Comparison of ENCODE assay signal across 10 mouse cellular contexts in genomic region chr11:100962371-100962911, GRCm38 (mm10). TPM values are rescaled to one million over a fixed set of nuclear protein-coding genes. Genes with fewer than 3 reads are reported as not detected.
DNase-seq lines count a peak whose midpoint lies in the region; ATAC-seq lines count a peak whose summit lies in the region.
"Had no signal": no experiment of that assay in that cellular context is flagged by ENCODE, and none has a peak within 500 bp of the region (broad histone marks: within the 10 kb centered on the region; RNA-seq: fewer than 3 reads in every experiment).

No protein-coding gene starts in this region.

- peaks cover 92% of the 10 kb centered on the region for H3K4me1 ChIP-seq in heart, embryonic 12.5 days (replicated peaks)
- H3K4me1 ChIP-seq in lung, embryonic 16.5 days (replicated peaks; ENCODE audit: control insufficient read depth, insufficient read depth, low read length): peaks cover 66% of the 10 kb centered on the region

- 0 out of 2 replicates have a peak, but pooled peaks cover 3% of the 10 kb centered on the region for H3K27me3 ChIP-seq in heart, embryonic 12.5 days (replicated peaks)
- peaks cover 9% of the 10 kb centered on the region; the same call in 1 of the 2 replicates for H3K27me3 ChIP-seq in lung, embryonic 16.5 days (ENCODE audit: control insufficient read depth, insufficient read depth, low read depth, low read length)

- peak; percentile 79 for DNase-seq in adrenal gland, adult 2 months
- DNase-seq in adrenal gland, adult 18-20 months (ENCODE audit: low spot score in 2 of 2): no peak
- peak; percentile 74 for DNase-seq in adrenal gland, postnatal 10 days
- no peak for DNase-seq in right cerebral cortex, postnatal 4 days
- no peak for DNase-seq in natural killer cell, adult 2 months (ENCODE audit: low spot score in 2 of 2)
- no peak for DNase-seq in thymus, postnatal 4 days

- peak; percentile 31; the same call in 1 of the 2 replicates for ATAC-seq in heart, embryonic 12.5 days (ENCODE audit: insufficient number of reproducible peaks, low FRiP score)
- peak; percentile 53 for ATAC-seq in lung, embryonic 16.5 days (ENCODE audit: low read depth)

- H3K27ac ChIP-seq in heart, embryonic 12.5 days (ENCODE audit: poor library complexity, severe bottlenecking): peak overlapping the region; percentile 84
- H3K27ac ChIP-seq in lung, embryonic 16.5 days (ENCODE audit: low read length): peak overlapping the region; percentile 72
- H3K27ac ChIP-seq: hindbrain, embryonic 12.5 days; macrophage had no signal

- H3K9me3 ChIP-seq in heart, embryonic 12.5 days (replicated peaks): no peaks in the 10 kb centered on the region
- no peaks in the 10 kb centered on the region for H3K9me3 ChIP-seq in lung, embryonic 16.5 days (ENCODE audit: control insufficient read depth, low read length)
- H3K9me3 ChIP-seq: hindbrain, embryonic 12.5 days had no signal

- H3K4me2 ChIP-seq in heart, embryonic 12.5 days: peak overlapping the region; percentile 23; the same call in 1 of the 2 replicates
- peak overlapping the region; percentile 4; the same call in 1 of the 2 replicates for H3K4me2 ChIP-seq in lung, embryonic 16.5 days (ENCODE audit: low read depth, low read length)
- H3K4me2 ChIP-seq: hindbrain, embryonic 12.5 days had no signal

- H3K36me3 ChIP-seq in heart, embryonic 12.5 days: peaks cover 57% of the 10 kb centered on the region
- peaks cover 14% of the 10 kb centered on the region for H3K36me3 ChIP-seq in lung, embryonic 16.5 days (ENCODE audit: control insufficient read depth, insufficient read depth, low read length)
- H3K36me3 ChIP-seq: hindbrain, embryonic 12.5 days had no signal

- H3K4me3 ChIP-seq in heart, embryonic 12.5 days: no peak overlapping the region
- H3K4me3 ChIP-seq in lung, embryonic 16.5 days (ENCODE audit: low read length): no peak overlapping the region
- H3K4me3 ChIP-seq: hindbrain, embryonic 12.5 days had no signal

- 43% methylated on average over 9 of the region's 9 CpGs for WGBS in heart, embryonic 12.5 days
- WGBS in lung, embryonic 16.5 days: 41% methylated on average over 9 of the region's 9 CpGs

- peak overlapping the region; percentile 37 for H3K9ac ChIP-seq in heart, embryonic 12.5 days
- no peak overlapping the region for H3K9ac ChIP-seq in lung, embryonic 16.5 days (ENCODE audit: low read length)

RNA-seq across cellular contexts. Expression of gene Cavin1, which starts 8.2 kb away (rescaled TPM):
- total RNA-seq in adrenal gland, adult 2 months (2021): 100 to 1,000 TPM; 236 to 425 TPM
- 193 and 219 TPM in 2 replicates for polyA plus RNA-seq in adrenal gland, adult 2 months (2012; rRNA removed)
- total RNA-seq in adrenal gland, adult 18-20 months (2021): 100 to 1,000 TPM; 296 to 352 TPM
- 100 to 1,000 TPM; 327 to 368 TPM for total RNA-seq in adrenal gland, postnatal 10 days (2021)
- 342 and 348 TPM in 2 replicates for polyA plus RNA-seq in heart, embryonic 12.5 days (2016; fragmentation: Nextera tagmentation; extraction: Ambion mirVana)
- 461 and 464 TPM in 2 replicates for polyA plus RNA-seq in lung, embryonic 16.5 days (2015; fragmentation: Nextera tagmentation; extraction: Ambion mirVana)

RNA-seq across cellular contexts. Expression of gene Stat3, which starts 23.1 kb away (rescaled TPM):
- total RNA-seq in adrenal gland, adult 2 months (2021): 10 to 100 TPM; 76.6 to 79.4 TPM
- 45.4 and 54.9 TPM in 2 replicates for polyA plus RNA-seq in adrenal gland, adult 2 months (2012; rRNA removed)
- total RNA-seq in adrenal gland, adult 18-20 months (2021): 100 to 1,000 TPM in 1 of 2 experiments, 10 to 100 TPM in 1; 87.0 to 102 TPM
- 10 to 100 TPM; 68.2 to 75.6 TPM for total RNA-seq in adrenal gland, postnatal 10 days (2021)
- 60.0 and 63.2 TPM in 2 replicates for polyA plus RNA-seq in heart, embryonic 12.5 days (2016; fragmentation: Nextera tagmentation; extraction: Ambion mirVana)
- polyA plus RNA-seq in lung, embryonic 16.5 days (2015; fragmentation: Nextera tagmentation; extraction: Ambion mirVana): 58.5 and 63.7 TPM in 2 replicates

RNA-seq across cellular contexts. Expression of gene Atp6v0a1, which starts 46.8 kb away (rescaled TPM):
- total RNA-seq in adrenal gland, adult 2 months (2021): 100 to 1,000 TPM; 116 to 159 TPM
- 77.9 and 98.0 TPM in 2 replicates for polyA plus RNA-seq in adrenal gland, adult 2 months (2012; rRNA removed)
- total RNA-seq in adrenal gland, adult 18-20 months (2021): 100 to 1,000 TPM; 120 to 176 TPM
- 10 to 100 TPM; 93.4 to 95.8 TPM for total RNA-seq in adrenal gland, postnatal 10 days (2021)
- polyA plus RNA-seq in heart, embryonic 12.5 days (2016; fragmentation: Nextera tagmentation; extraction: Ambion mirVana): 70.0 and 71.4 TPM in 2 replicates
- polyA plus RNA-seq in lung, embryonic 16.5 days (2015; fragmentation: Nextera tagmentation; extraction: Ambion mirVana): 36.7 and 36.9 TPM in 2 replicates

Comparison
In these comparisons a context has a peak if more than half of its experiments do, and no peak if none do; other contexts are left out.
1. DNase-seq: peak in adrenal gland, adult 2 months (single experiment) and adrenal gland, postnatal 10 days (single experiment); none in adrenal gland, adult 18-20 months (0 of 2), right cerebral cortex, postnatal 4 days (single experiment), natural killer cell, adult 2 months (0 of 2) and thymus, postnatal 4 days (single experiment).